Mouse (Mus musculus) erythroblast, embryonic 14.5 days (primary cell): ENCODE measurements around the gene Olfr967. TPM values are rescaled to one million over a fixed set of nuclear protein-coding genes. Genes with fewer than 3 reads are reported as not detected.
"Not testable (repeated sequence)": the region's sequence is repeated elsewhere in the genome, so short reads cannot be mapped to it uniquely, and the experiment has no call there.

Experiments
- H3K27me3 ChIP-seq: 2 replicates; pipeline ENCODE4 v1.6.1; 2012; ENCODE audit warnings: inconsistent platforms; ENCODE audit not compliant: control insufficient read depth
- H3K36me3 ChIP-seq: 2 replicates; pipeline ENCODE4 v1.6.1; 2012; ENCODE audit warnings: mild to moderate bottlenecking, inconsistent platforms; ENCODE audit not compliant: control insufficient read depth
- H3K4me1 ChIP-seq: 2 replicates; pipeline ENCODE4 v1.6.1; 2012; ENCODE audit warnings: inconsistent platforms; ENCODE audit not compliant: control insufficient read depth
- H3K4me3 ChIP-seq: replicated peaks from 2 replicates; pipeline ENCODE3; 2012; ENCODE audit warnings: moderate library complexity, mild to moderate bottlenecking, inconsistent platforms
- H3K9me3 ChIP-seq: 2 replicates; pipeline ENCODE4 v1.6.1; 2012; ENCODE audit warnings: low read length, inconsistent platforms, mixed read lengths; ENCODE audit not compliant: control insufficient read depth
- GATA1 ChIP-seq: IDR thresholded peaks from 2 replicates; pipeline ENCODE4 v1.6.1; 2012; ENCODE audit warnings: low read length, inconsistent platforms, mixed read lengths
- TAL1 ChIP-seq: IDR thresholded peaks from 3 replicates; pipeline ENCODE4 v1.6.1; 2012; ENCODE audit warnings: low read length, inconsistent platforms, mixed read lengths
- polyA plus RNA-seq: library from polyadenylated mRNA; stranded (reverse); fragments of >175 nt; gene quantifications from 2 replicates; pipeline ENCODE4 v1.2.3, GENCODE M21; 2012

Olfr967 gene
- polyA plus RNA-seq = not detected in 2 replicates

DNA sequence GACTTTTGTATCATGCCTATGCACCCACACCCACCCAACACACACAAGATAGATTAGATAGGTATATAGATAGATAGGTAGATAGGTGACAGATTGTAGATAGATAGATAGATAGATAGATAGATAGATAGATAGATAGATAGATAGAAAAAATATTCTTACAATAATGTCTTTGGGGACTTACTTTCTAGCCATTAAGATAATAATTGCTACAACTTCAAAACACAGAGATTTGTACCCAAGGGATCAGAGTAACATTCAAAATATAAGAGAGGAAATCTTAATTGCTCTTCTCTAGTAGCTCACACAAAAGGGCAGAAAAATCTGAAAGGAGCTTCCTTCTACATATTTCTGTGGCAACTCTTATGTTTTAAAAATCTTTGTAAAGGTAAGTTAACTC lies at the start of gene Olfr967:
Gene Olfr967 (plus strand): TSS at position 301 of the 400 bp plus-strand sequence.
- Histone ChIP-seq H3K36me3 (no peaks in the 10 kb centered on the region), H3K4me3 (no peak within 1 kb of the TSS), H3K27me3 (no peaks in the 10 kb centered on the region), H3K4me1 (no peaks in the 10 kb centered on the region), H3K9me3 (no peaks in the 10 kb centered on the region)
- TF ChIP-seq GATA1 (no peak), TAL1 (no peak)

DNA sequence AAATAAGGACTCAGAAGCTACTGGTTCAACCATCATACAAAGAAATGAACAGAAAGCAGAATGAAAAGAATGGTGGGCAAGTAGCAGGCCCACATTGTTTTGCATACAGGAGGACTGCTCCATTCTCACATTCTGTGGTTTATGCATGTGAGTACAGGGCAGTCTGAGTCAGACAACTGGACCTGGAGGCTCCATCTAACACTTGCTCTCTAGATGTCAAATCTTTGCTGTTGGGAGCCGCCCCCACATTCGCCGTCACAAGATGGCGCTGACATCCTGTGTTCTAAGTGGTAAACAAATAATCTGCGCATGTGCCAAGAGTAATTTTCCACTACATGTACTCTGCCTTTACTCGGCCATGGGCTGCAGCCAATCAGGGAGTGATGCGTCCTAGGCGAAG lies 44.9 kb upstream of the Olfr967 start:
- not testable (repeated sequence) for H3K36me3 ChIP-seq

DNA sequence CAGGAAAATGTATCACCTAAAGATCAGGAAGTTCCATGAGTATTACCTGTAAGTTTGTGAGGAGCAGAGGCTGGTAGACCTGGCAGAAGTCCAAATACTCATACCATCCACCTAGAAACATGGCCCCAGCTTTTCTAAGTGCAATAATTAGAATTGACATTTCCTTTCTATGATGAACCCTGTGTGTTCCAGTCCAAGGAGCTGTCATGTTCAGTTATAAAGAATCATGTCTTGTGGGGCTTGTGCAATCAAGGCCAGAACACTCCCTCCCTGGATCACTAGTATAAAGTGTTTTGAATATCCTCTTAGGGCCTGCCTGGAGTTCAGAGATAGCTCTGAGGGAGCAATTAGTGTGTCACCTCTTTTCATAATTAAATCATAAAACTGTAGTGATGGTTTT lies 39.0 kb upstream of the Olfr967 start, which contains the start of gene Olfr149:
Gene Olfr149 (minus strand): TSS at position 101 of the 400 bp plus-strand sequence.
- Histone ChIP-seq H3K36me3 (no peaks in the 10 kb centered on the region), H3K4me1 (no peaks in the 10 kb centered on the region), H3K27me3 (no peaks in the 10 kb centered on the region), H3K4me3 (no peak within 1 kb of the TSS), H3K9me3 (peaks cover 4% of the 10 kb centered on the region)
- TF ChIP-seq TAL1 = no peak

More for the DNA sequence above, 44.9 kb upstream of the Olfr967 start:
- H3K4me3 ChIP-seq, H3K9me3 ChIP-seq, H3K27me3 ChIP-seq, H3K4me1 ChIP-seq: not testable (repeated sequence)

DNA sequence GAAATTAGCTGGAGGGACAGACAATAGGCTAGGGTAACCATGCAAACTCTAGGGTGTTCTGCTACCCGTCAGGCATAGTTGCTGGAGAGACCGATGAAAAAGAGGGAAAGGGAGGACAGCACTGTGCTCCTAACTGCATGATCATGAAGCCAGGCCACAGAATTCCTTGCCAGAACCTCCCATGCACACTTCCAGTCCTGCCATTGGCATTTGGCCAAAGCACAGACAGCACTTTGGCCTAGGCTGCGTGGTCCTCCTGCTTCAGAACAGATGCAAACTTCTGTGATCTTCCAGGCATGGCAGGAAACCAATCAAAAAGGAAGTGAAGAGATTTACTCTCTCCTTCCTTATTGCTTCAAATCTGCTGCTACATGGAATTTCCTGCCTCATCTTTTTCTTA lies 37.1 kb upstream of the Olfr967 start:
- no peaks in the 10 kb centered on the region for H3K27me3 ChIP-seq
- no peaks in the 10 kb centered on the region for H3K9me3 ChIP-seq
- H3K36me3 ChIP-seq = no peaks in the 10 kb centered on the region
- no peak overlapping the region for H3K4me3 ChIP-seq
- H3K4me1 ChIP-seq = no peaks in the 10 kb centered on the region
- no peak for TF ChIP-seq TAL1
- no peak for TF ChIP-seq GATA1

DNA sequence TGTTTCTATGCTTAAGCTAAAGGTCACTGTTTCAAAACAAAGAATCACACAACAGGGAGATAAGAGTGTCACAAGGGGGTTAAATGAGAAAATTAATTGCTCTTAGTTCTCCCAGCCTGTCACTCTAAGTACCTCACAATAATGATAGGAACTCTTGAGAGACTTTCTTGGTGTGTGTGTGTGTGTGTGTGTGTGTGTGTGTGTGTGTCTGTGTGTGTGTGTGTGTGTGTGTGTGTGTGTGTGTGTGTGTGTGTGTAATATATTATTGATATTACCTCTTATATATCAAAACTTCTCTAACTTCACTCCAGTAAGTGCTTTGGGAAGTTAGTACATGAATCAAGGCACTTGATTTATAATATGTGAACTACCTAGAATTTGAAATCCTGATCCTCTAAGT lies 35.0 kb upstream of the Olfr967 start, which contains the start of gene Olfr965:
Gene Olfr965 (plus strand): TSS at position 301 of the 400 bp plus-strand sequence.
- Histone ChIP-seq H3K4me3 (no peak within 1 kb of the TSS), H3K27me3 (no peaks in the 10 kb centered on the region), H3K36me3 (no peaks in the 10 kb centered on the region), H3K4me1 (no peaks in the 10 kb centered on the region), H3K9me3 (no peaks in the 10 kb centered on the region)
- TF ChIP-seq TAL1 (no peak), GATA1 (no peak)

DNA sequence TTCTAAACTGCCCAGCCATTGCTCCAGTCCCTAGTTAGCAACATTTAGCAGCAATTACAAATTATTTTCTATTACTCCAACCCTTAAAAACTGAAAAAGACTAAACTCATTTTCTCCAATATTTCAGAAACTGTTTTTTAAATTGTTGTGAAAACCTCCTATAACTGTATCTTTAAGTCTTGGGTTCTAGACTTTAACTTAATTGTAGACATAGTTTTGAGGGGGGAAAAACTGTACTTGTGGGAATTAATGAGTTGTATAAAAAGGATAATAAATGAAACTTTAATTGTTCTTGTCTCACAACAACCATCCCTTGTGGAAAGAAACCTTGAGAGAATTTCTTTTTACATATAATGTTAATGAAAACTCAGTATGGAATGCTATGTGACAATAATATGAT lies 15.4 kb upstream of the Olfr967 start, which contains the start of gene Olfr150:
Gene Olfr150 (plus strand): TSS at position 301 of the 400 bp plus-strand sequence.
- TF ChIP-seq TAL1 (no peak), GATA1 (no peak)
- H3K36me3 ChIP-seq = no peaks in the 10 kb centered on the region
- no peaks in the 10 kb centered on the region for H3K4me1 ChIP-seq
- no peak within 1 kb of the TSS for H3K4me3 ChIP-seq
- no peaks in the 10 kb centered on the region for H3K27me3 ChIP-seq
- no peaks in the 10 kb centered on the region for H3K9me3 ChIP-seq

DNA sequence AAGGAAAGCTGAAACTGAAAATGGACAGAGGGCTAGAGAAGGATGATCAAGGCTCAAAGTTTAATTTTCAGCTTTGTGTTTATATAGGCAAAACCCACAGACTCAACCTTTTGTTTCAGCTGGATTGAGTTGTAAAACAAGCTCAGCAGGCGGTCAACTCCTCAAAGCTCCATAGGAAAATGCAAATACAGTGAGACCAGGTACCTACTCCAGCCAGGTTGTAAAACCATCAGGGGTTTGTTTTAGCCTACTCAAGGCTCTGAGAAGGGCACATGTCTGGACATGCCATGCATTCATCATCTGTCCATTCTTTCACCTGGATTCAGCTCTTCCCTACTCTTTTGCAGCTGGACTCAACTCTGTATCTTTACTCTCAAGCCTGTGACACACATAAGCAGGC lies 5.3 kb upstream of the Olfr967 start:
- Histone ChIP-seq H3K27me3 (no peaks in the 10 kb centered on the region), H3K9me3 (peaks cover 4% of the 10 kb centered on the region; the same call in 1 of the 2 replicates), H3K36me3 (no peaks in the 10 kb centered on the region), H3K4me1 (no peaks in the 10 kb centered on the region), H3K4me3 (no peak overlapping the region)
- TF ChIP-seq TAL1 (no peak), GATA1 (no peak)

DNA sequence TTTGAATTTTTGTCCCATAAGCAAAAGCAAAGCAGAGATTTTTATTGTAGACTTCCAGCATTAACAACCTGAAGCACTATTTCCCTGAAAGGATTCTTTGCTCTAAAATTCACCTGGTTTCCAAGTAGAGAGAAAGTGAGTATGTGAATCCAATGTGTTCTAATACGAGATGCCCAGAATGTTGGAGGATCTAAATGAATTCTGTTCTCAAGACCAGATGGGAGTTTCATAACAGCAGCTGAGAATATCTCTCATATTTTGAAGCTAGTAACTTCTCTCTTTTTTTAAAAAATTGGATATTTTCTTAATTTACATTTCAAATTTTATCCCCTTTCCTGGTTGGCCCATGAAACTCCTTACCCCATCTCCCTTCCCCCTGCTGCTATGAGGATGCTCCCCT lies 379 bp downstream of the Olfr967 start:
- H3K36me3 ChIP-seq = no peaks in the 10 kb centered on the region
- no peaks in the 10 kb centered on the region for H3K27me3 ChIP-seq
- TF ChIP-seq TAL1 (no peak), GATA1 (no peak)
- H3K9me3 ChIP-seq = no peaks in the 10 kb centered on the region
- H3K4me3 ChIP-seq = no peak overlapping the region
- no peaks in the 10 kb centered on the region for H3K4me1 ChIP-seq

DNA sequence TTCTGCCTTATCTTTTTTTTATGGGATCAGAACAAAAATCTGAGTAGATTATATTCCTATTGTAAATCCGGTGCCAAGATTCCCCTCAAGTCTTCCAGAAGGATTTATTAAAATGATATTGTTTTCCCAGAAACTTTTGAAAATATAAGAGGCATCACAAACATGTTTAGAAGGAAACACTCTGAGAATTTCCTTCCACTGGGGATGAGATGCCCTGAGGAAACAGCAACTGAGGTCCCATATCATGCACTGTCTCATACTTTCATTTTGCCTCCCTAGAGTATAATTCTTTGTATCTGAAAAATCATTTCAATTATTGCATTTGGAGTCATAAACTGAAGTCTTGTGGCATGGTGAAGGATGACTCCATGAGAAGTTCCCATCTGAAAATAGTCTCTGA lies 37.1 kb downstream of the Olfr967 start, which contains the start of gene Olfr968:
Gene Olfr968 (minus strand): TSS at position 101 of the 400 bp plus-strand sequence.
- no peak for TF ChIP-seq TAL1
- TF ChIP-seq GATA1 = no peak
- Histone ChIP-seq H3K4me3 (no peak within 1 kb of the TSS), H3K27me3 (no peaks in the 10 kb centered on the region)

DNA sequence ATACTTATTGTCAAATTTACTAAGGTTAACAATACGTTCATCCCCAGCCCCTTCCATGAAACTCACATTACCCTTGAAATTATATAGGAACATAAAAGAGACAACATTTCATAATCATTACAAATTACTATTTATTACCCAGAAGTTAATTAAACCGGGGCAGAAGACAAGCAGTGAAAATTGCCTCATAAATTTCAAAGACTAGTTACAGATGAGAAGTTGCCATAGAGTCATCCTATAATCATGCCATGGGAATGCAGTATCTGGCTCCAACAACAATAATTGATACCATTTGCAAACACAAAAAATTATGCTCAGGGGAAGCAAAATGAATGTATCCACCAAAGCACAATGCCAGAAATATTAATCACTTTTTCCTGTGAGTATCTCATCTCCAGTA lies 44.5 kb downstream of the Olfr967 start, which contains the start of gene Olfr969:
Gene Olfr969 (plus strand): TSS at position 388 of the 400 bp plus-strand sequence.
- Histone ChIP-seq H3K36me3 (no peaks in the 10 kb centered on the region), H3K27me3 (no peaks in the 10 kb centered on the region), H3K4me1 (no peaks in the 10 kb centered on the region), H3K4me3 (no peak within 1 kb of the TSS), H3K9me3 (no peaks in the 10 kb centered on the region)
- TF ChIP-seq TAL1 = no peak
- no peak for TF ChIP-seq GATA1

More for the DNA sequence above, 37.1 kb downstream of the Olfr967 start, which contains the start of gene Olfr968:
- H3K36me3 ChIP-seq = no peaks in the 10 kb centered on the region
- H3K9me3 ChIP-seq = no peaks in the 10 kb centered on the region
- no peaks in the 10 kb centered on the region for H3K4me1 ChIP-seq

Other genes with a start within 250 kb of the Olfr967 start
- gene Olfr957, start 230.4 kb upstream of the Olfr967 start, polyA plus RNA-seq = not detected in 2 replicates
- gene Olfr958, start 192.2 kb upstream of the Olfr967 start, polyA plus RNA-seq = 0.01 TPM in 1 of 2 replicates, not detected in the other
- gene Olfr959, start 170.7 kb upstream of the Olfr967 start, polyA plus RNA-seq = not detected in 2 replicates
- gene AW551984, start 141.8 kb upstream of the Olfr967 start, polyA plus RNA-seq = not detected in 2 replicates
- gene Olfr148, start 135.6 kb upstream of the Olfr967 start, polyA plus RNA-seq = not detected in 2 replicates
- gene Olfr960, start 124.9 kb upstream of the Olfr967 start, polyA plus RNA-seq = not detected in 2 replicates
- gene Olfr961, start 101.2 kb upstream of the Olfr967 start, polyA plus RNA-seq = not detected in 2 replicates
- gene Olfr963, start 79.0 kb upstream of the Olfr967 start, polyA plus RNA-seq = not detected in 2 replicates
- gene Olfr149, start 39.1 kb upstream of the Olfr967 start, polyA plus RNA-seq = not detected in 2 replicates
- not detected in 2 replicates for gene Olfr965, start 34.9 kb upstream of the Olfr967 start, polyA plus RNA-seq
- not detected in 2 replicates for gene Olfr150, start 15.3 kb upstream of the Olfr967 start, polyA plus RNA-seq
- gene Olfr968, start 37.0 kb downstream of the Olfr967 start, polyA plus RNA-seq = not detected in 2 replicates
- not detected in 2 replicates for gene Olfr969, start 44.7 kb downstream of the Olfr967 start, polyA plus RNA-seq
- gene Olfr970, start 62.6 kb downstream of the Olfr967 start, polyA plus RNA-seq = not detected in 2 replicates
- not detected in 2 replicates for gene Olfr971, start 90.6 kb downstream of the Olfr967 start, polyA plus RNA-seq
- gene Olfr972, start 120.2 kb downstream of the Olfr967 start, polyA plus RNA-seq = not detected in 2 replicates
- not detected in 2 replicates for gene Olfr229, start 161.1 kb downstream of the Olfr967 start, polyA plus RNA-seq
- gene Olfr974, start 191.3 kb downstream of the Olfr967 start, polyA plus RNA-seq = 0.01 TPM in 1 of 2 replicates, not detected in the other
- not detected in 2 replicates for gene Olfr975, start 205.8 kb downstream of the Olfr967 start, polyA plus RNA-seq
- not detected in 2 replicates for gene Olfr976, start 214.9 kb downstream of the Olfr967 start, polyA plus RNA-seq
- not detected in 2 replicates for gene Olfr978, start 245.9 kb downstream of the Olfr967 start, polyA plus RNA-seq